Mouse (Mus musculus) heart, embryonic 14.5 days (tissue): ENCODE results near the gene Col15a1. TPM values are rescaled to one million over a fixed set of nuclear protein-coding genes. Genes with fewer than 3 reads are reported as not detected.

Experiments used
- ATAC-seq: fragments of 200-750 bp; cut with Nextera tagmentation; 2 replicates; pipeline ENCODE4 v1.8.0; 2017; ENCODE audit warnings: low read depth, moderate TSS enrichment; ENCODE audit not compliant: insufficient number of reproducible peaks, insufficient read depth, low FRiP score
- H3K27ac ChIP-seq, 2 experiments: fragments of 200-500 bp in 1 of 2; fragments of 300-500 bp in 1 of 2; sonication (generic) in 1 of 2; replicated peaks in 1 of 2; 2 replicates each; pipeline ENCODE4 v1.5.1; 2012 to 2014; ENCODE audit warnings: low read depth in 2 of 2, low read length in 2 of 2, control low read depth in 1 of 2, mild to moderate bottlenecking in 1 of 2, mixed read lengths in 1 of 2; ENCODE audit not compliant: control insufficient read depth in 1 of 2, insufficient read depth in 1 of 2
- H3K27me3 ChIP-seq: fragments of 300-500 bp; sonication (generic); 2 replicates; pipeline ENCODE4 v1.6.1; 2014; ENCODE audit warnings: mild to moderate bottlenecking, low read length, control low read depth; ENCODE audit not compliant: control insufficient read depth, insufficient read depth
- H3K36me3 ChIP-seq: fragments of 300-500 bp; sonication (generic); 2 replicates; pipeline ENCODE4 v1.6.1; 2014; ENCODE audit warnings: mild to moderate bottlenecking, control low read depth, low read length, mixed read lengths; ENCODE audit not compliant: control insufficient read depth, insufficient read depth
- H3K4me1 ChIP-seq, 2 experiments: fragments of 200-500 bp in 1 of 2; fragments of 300-500 bp in 1 of 2; sonication (generic) in 1 of 2; 2 replicates each; pipeline ENCODE4 v1.6.1; 2012 to 2014; ENCODE audit warnings: low read length in 2 of 2, control low read depth in 1 of 2, mixed read lengths in 1 of 2; ENCODE audit not compliant: control insufficient read depth in 2 of 2, insufficient read depth in 2 of 2
- H3K4me2 ChIP-seq: fragments of 300-500 bp; sonication (generic); 2 replicates; pipeline ENCODE4 v1.6.1; 2014; ENCODE audit warnings: mild to moderate bottlenecking, low read length
- H3K4me3 ChIP-seq, 2 experiments: fragments of 200-500 bp in 1 of 2; fragments of 300-500 bp in 1 of 2; sonication (generic) in 1 of 2; 2 replicates each; pipeline ENCODE4 v1.5.1; 2012 to 2014; ENCODE audit warnings: low read length in 2 of 2, mild to moderate bottlenecking in 2 of 2, control low read depth in 1 of 2, low read depth in 1 of 2, moderate library complexity in 1 of 2; ENCODE audit not compliant: control insufficient read depth in 1 of 2, insufficient read depth in 1 of 2
- H3K9ac ChIP-seq: fragments of 300-500 bp; sonication (generic); 2 replicates; pipeline ENCODE4 v1.6.1; 2014; ENCODE audit warnings: mild to moderate bottlenecking, low read length
- H3K9me3 ChIP-seq: fragments of 300-500 bp; sonication (generic); 2 replicates; pipeline ENCODE4 v1.6.1; 2016; ENCODE audit warnings: low read length, control low read depth; ENCODE audit not compliant: control insufficient read depth
- WGBS: fragments of 180-500 bp; shearing (Covaris S2); extraction: QIAGEN DNeasy Blood & Tissue Kit; methylation state at CpG from one replicate; pipeline ENCODE4 v1.1.7; 2014; 5-methylcytosine and 5-hydroxymethylcytosine counted together
- polyA plus RNA-seq: library from polyadenylated mRNA; unstranded; fragments of >200 nt; fragmentation: Nextera tagmentation; extraction: Ambion mirVana; gene quantifications from 2 replicates; pipeline ENCODE4 v1.2.1, GENCODE M21; 2014

The Col15a1 gene
- polyA plus RNA-seq, 1 experiment from 2014 or later, result 8.0 TPM

DNA sequence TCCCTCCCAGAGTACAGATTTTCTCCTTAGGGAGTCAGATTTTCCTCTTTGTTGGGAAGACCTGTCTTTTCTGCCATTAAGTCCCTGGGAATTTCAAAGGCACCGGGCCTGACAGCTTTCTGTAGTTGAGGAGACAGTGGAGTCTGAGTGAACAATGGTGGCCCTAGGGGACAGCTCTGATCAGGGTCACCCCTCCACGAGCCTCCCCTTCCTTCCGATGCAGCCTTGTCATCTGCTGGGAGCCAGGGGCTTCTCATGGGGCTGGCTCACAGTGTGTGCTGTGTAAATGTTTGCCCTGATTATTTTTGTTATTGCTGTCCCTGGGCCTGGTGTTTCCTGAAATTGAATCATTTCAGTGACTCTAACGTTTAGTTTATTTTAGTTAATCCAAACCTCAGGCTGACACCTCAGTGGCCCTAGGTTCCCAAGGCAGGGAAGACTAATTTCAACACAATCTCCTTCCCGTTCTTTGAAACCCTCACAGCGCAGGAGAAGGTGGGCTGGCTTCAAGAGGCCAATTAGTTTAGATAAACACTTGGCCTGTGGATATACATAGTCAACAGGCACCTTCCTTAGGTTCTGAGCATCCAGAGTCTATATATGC lies 23.8 kb upstream of the Col15a1 start:
- no peak for ATAC-seq
- Histone ChIP-seq H3K36me3 (no peaks in the 10 kb centered on the region), H3K27me3 (no peaks in the 10 kb centered on the region), H3K4me3 (no peak overlapping the region), H3K9ac (no peak overlapping the region), H3K9me3 (no peaks in the 10 kb centered on the region), H3K4me2 (no peak overlapping the region), H3K27ac (no peak overlapping the region), H3K4me1 (no peaks in the 10 kb centered on the region; a peak in 1 of 4 replicates)
- WGBS, result 48% methylated on average over 6 of the region's 6 CpGs

DNA sequence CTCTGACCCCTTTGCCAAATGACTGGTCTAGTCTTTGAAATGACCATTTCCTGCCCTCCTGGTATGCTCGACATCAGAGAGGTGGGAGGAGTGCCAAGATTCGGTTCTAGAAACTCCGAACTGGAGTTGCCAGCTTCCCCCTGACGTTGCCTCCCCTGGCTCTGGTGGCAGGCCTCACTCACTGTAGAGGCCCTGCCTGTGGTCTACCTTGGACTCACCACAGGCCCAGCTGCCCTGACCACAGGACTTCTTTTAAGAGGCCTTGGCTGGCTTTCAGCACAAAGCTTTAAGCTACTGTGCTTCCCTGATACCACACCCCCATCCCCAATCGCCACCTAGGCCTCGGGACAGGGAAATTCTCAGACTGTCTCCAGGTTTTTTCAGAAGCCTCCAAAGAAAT lies 21.4 kb upstream of the Col15a1 start:
- Histone ChIP-seq H3K4me1 (no peaks in the 10 kb centered on the region; a peak in 1 of 4 replicates), H3K4me3 (no peak overlapping the region), H3K9me3 (no peaks in the 10 kb centered on the region), H3K27me3 (no peaks in the 10 kb centered on the region), H3K27ac (no peak overlapping the region), H3K4me2 (no peak overlapping the region), H3K36me3 (no peaks in the 10 kb centered on the region), H3K9ac (no peak overlapping the region)
- 59% methylated on average over 6 of the region's 6 CpGs for WGBS
- ATAC-seq, result no peak

DNA sequence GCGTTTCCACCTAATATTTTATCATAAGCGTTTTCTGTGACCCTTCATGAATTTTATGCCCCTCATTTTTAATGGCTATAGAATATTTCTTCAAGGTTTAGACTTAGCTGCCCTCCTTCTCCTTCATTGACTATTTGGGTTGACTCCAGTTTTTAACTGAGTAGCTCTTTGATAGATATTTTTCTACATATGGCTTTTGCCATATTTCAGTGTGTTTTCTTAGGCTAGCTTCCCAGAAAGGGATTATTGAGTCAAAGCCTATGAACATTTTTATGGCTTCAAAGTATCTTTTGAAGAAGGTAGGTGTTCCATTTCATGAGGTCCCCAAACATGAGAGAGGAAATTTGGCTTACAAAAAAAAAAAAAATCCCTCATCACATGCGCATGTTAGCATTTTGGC lies 11.8 kb upstream of the Col15a1 start:
- Histone ChIP-seq H3K36me3 (no peaks in the 10 kb centered on the region), H3K9ac (no peak overlapping the region), H3K9me3 (no peaks in the 10 kb centered on the region), H3K27ac (no peak overlapping the region), H3K4me1 (peaks cover 0 to under 1% of the 10 kb centered on the region in 2 experiments; a peak in 1 of 4 replicates), H3K4me2 (no peak overlapping the region), H3K4me3 (no peak overlapping the region), H3K27me3 (0 out of 2 replicates have a peak, but pooled peaks cover 3% of the 10 kb centered on the region)
- WGBS, result 77% methylated on average over 3 of the region's 3 CpGs
- no peak for ATAC-seq

DNA sequence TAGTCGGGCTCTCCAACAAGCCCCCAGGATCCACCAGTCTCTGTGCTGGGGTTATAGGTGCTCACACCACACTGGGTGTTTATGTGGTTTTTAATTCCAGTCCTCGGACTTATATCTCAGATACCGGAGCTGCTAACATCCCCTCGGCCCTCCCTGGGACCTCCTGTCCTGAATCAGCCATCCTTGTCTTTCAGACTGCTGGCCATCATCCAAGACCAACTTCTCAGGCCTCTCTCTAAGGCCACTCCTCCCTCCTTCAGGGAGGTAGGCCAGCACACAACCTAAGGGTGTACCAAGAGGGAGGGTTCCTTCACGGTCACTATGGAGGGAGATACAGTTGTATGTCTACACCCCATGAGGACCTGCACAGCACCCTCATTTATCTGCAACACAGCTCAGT lies 4.3 kb upstream of the Col15a1 start:
- ATAC-seq, result 0 out of 2 replicates have a peak, but pooled peaks have one; percentile 22
- Histone ChIP-seq H3K27me3 (peaks cover 36% of the 10 kb centered on the region), H3K27ac (no peak overlapping the region), H3K9me3 (no peaks in the 10 kb centered on the region), H3K4me2 (no peak overlapping the region), H3K4me3 (no peak overlapping the region), H3K36me3 (no peaks in the 10 kb centered on the region), H3K9ac (no peak overlapping the region), H3K4me1 (peaks cover 12 to 22% of the 10 kb centered on the region in 2 experiments)
- 61% methylated on average over 5 of the region's 5 CpGs for WGBS

DNA sequence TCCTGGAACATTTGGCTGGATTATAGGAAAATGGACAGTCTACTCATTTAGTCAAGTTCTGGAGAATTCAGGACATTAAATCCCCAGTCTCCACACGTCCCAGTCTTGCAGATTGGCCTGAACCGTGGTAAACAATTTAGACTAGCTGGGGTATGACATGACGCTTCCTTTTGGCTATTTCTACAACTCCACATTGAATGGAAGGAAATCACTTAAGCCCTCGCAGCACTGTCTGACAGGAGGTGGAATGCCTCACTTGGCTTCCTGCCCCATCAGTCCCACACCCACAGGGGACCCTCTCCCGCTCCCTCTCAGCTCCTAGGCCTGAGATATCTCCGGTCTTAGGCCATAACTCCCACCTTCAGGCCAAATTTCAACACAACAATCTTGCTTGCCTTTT lies 2.1 kb upstream of the Col15a1 start:
- Histone ChIP-seq H3K4me2 (no peak overlapping the region), H3K9ac (no peak overlapping the region), H3K36me3 (no peaks in the 10 kb centered on the region), H3K9me3 (no peaks in the 10 kb centered on the region), H3K27me3 (peaks cover 50% of the 10 kb centered on the region), H3K27ac (no peak overlapping the region; a peak in 1 of 4 replicates), H3K4me3 (no peak overlapping the region), H3K4me1 (peaks cover 12 to 24% of the 10 kb centered on the region in 2 experiments)
- ATAC-seq, result peak; percentile 33; the same call in 1 of the 2 replicates
- WGBS, result 49% methylated on average over 6 of the region's 6 CpGs

DNA sequence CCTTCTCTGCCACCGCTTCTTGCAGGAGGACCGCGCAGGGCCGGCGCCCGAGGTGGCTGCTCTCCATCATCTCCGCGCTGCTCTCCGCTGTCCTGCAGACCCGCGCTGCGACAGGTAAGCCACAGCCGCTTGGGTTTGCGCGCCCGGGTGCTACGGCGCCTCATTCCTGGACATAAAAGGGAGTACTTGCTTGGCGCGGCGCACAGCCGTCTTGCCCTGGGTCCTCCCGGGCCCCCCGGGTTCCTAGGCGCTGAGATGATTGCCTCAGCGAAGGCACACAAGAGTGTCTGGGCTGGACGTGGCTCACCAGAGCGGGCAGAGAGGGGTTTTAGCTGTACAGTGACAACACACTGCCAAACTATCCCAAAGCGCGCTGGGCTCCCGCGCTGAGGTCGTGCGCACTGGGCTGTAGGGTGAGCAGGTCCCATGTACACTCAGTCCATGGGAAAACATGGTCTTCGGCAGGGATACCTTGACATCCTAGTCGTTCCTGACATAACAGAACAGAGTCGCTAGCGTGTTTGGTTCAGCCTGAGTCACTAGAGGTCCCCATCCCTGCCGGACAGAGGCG lies 545 bp downstream of the Col15a1 start:
- 2% methylated on average over 40 of the region's 40 CpGs for WGBS
- H3K27ac ChIP-seq, result 0 out of 4 replicates have a peak overlapping the region, but pooled peaks of 1 of the 2 experiments have one; percentile 14
- H3K9me3 ChIP-seq, result no peaks in the 10 kb centered on the region
- peak overlapping the region; percentile 80 for H3K4me2 ChIP-seq
- H3K27me3 ChIP-seq, result peaks cover 50% of the 10 kb centered on the region
- H3K36me3 ChIP-seq, result no peaks in the 10 kb centered on the region
- no peak for ATAC-seq
- peaks cover 8 to 22% of the 10 kb centered on the region in 2 experiments for H3K4me1 ChIP-seq
- peak overlapping the region; percentile 46 to 51 for H3K4me3 ChIP-seq
- H3K9ac ChIP-seq, result peak overlapping the region; percentile 63

DNA sequence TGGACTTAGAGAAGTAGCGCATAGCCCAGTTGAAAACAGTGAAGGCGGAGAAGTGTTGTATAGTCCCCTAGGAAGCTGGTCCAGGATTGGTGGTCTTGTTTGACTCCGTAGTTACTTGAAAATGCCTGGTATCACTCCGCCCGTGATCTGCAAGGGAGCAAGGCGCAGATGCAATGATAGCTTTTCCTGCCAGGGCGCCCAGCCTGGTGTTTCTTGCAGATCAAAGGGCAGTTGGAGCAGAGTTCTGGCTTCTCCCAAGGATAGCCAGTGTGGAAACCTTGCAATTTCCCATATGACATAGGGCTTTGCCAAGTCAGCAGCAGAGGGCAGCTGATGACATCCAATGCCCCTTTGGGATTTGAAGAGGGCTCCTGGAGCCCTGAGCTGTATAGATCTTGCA lies 1.5 kb downstream of the Col15a1 start:
- 0 out of 4 replicates have a peak overlapping the region, but pooled peaks of 1 of the 2 experiments have one; percentile 51 for H3K4me3 ChIP-seq
- WGBS, result 76% methylated on average over 7 of the region's 7 CpGs
- H3K27me3 ChIP-seq, result peaks cover 50% of the 10 kb centered on the region

More for the DNA sequence above, 1.5 kb downstream of the Col15a1 start:
- H3K27ac ChIP-seq, result no peak overlapping the region
- ATAC-seq, result no peak
- H3K9ac ChIP-seq, result no peak overlapping the region
- peak overlapping the region; percentile 80 for H3K4me2 ChIP-seq
- no peaks in the 10 kb centered on the region for H3K36me3 ChIP-seq
- peaks cover 4 to 19% of the 10 kb centered on the region in 2 experiments; a peak in 3 of 4 replicates for H3K4me1 ChIP-seq
- H3K9me3 ChIP-seq, result no peaks in the 10 kb centered on the region
